Mouse (Mus musculus) hindlimb bud, embryonic 11.5 days (tissue): ENCODE measurements around the gene Tep1.
"Not testable (repeated sequence)": the region's sequence is repeated elsewhere in the genome, so short reads cannot be mapped to it uniquely, and the experiment has no call there.

ENCODE experiments used
- DNase-seq: peaks from one replicate; pipeline ENCODE4 v3.0.0-alpha.2; 2012; ENCODE audit warnings: low read depth, low spot score; ENCODE audit errors: extremely low spot score

Tep1 gene

GRCm38 (mm10) chr14:50868656-50869055 is 1.7 kb downstream of the Tep1 start:
- DNase-seq: no peak

GRCm38 (mm10) chr14:50868211-50868610 is 2.1 kb downstream of the Tep1 start:
- no peak for DNase-seq

- DNase-seq: no peak
These were observed 3.4 kb downstream of the Tep1 start for GRCm38 (mm10) chr14:50866966-50867365.

- not testable (repeated sequence) for DNase-seq
These were observed 5.4 kb downstream of the Tep1 start for GRCm38 (mm10) chr14:50865005-50865404.

- DNase-seq: no peak
These were observed 7.7 kb downstream of the Tep1 start for GRCm38 (mm10) chr14:50862641-50863040.

GRCm38 (mm10) chr14:50855788-50856187 is 14.6 kb downstream of the Tep1 start:
- DNase-seq: no peak

- no peak for DNase-seq
These were observed 33.1 kb downstream of the Tep1 start for GRCm38 (mm10) chr14:50837236-50837635.

- no peak for DNase-seq
These were observed 35.9 kb downstream of the Tep1 start for GRCm38 (mm10) chr14:50834435-50834834.

- no peak for DNase-seq
These were observed 36.4 kb downstream of the Tep1 start for GRCm38 (mm10) chr14:50833964-50834363.

GRCm38 (mm10) chr14:50829878-50830277 is 40.5 kb downstream of the Tep1 start:
- DNase-seq: no peak

- DNase-seq: no peak
These were observed 43.8 kb downstream of the Tep1 start for GRCm38 (mm10) chr14:50826579-50826978.

- DNase-seq: no peak
These were observed 46.1 kb downstream of the Tep1 start for GRCm38 (mm10) chr14:50824219-50824618.

- no peak for DNase-seq
These were observed 47.1 kb downstream of the Tep1 start for GRCm38 (mm10) chr14:50823240-50823639.

GRCm38 (mm10) chr14:50813060-50813459 is 57.3 kb downstream of the Tep1 start:
- DNase-seq: no peak

- peak; percentile 94 for DNase-seq
These were observed 62.8 kb downstream of the Tep1 start, which contains the start of the genes Ccnb1ip1 and Parp2 for GRCm38 (mm10) chr14:50807487-50808072. Gene Ccnb1ip1, minus strand, starts transcription at chr14:50807732. Gene Parp2, plus strand, starts transcription at chr14:50807841.

- not testable (repeated sequence) for DNase-seq
These were observed 63.9 kb downstream of the Tep1 start for GRCm38 (mm10) chr14:50806469-50806868.

GRCm38 (mm10) chr14:50804683-50805082 is 65.7 kb downstream of the Tep1 start:
- no peak for DNase-seq

- DNase-seq: no peak
These were observed 67.4 kb downstream of the Tep1 start for GRCm38 (mm10) chr14:50802843-50803562.

GRCm38 (mm10) chr14:50802441-50802840 is 67.9 kb downstream of the Tep1 start:
- DNase-seq: no peak

- no peak for DNase-seq
These were observed 70.7 kb downstream of the Tep1 start for GRCm38 (mm10) chr14:50799502-50800259.

- DNase-seq: no peak
These were observed 71.8 kb downstream of the Tep1 start for GRCm38 (mm10) chr14:50798512-50798911.

- DNase-seq: no peak
These were observed 73.9 kb downstream of the Tep1 start for GRCm38 (mm10) chr14:50796464-50796863.
